21 mouse cellular contexts compared by ENCODE assay signal in the genomic region with DNA sequence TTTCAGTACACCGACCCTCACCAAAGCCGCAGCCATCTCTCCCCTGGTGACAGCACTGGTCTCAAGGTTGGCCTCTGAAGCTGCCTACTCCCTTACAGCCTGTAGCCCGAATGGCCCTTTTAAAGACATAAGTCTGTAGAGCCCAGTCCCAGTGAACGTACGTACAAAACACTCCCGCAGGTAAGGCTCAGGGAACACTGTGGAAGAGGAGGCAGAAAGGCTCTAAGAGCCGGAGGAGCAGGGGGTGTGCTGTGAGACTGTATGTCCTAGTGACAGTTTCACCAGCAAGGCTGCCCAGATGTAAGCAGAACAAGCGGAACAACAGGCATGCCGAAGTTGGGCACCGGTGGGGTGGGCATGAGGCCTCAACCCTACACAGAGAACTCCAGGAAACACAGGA.
"Had no signal": no experiment of that assay in that cellular context is flagged by ENCODE, and none has a peak within 500 bp of the region (broad histone marks: within the 10 kb centered on the region; RNA-seq: fewer than 3 reads in every experiment).

No protein-coding gene starts in this region.

- H3K9me3 ChIP-seq: neural tube, embryonic 13.5 days; neural tube, embryonic 15.5 days had no signal

- H3K4me3 ChIP-seq: liver, embryonic 13.5 days; liver, embryonic 15.5 days; midbrain, embryonic 10.5 days; midbrain, embryonic 12.5 days; myocyte; neural tube, embryonic 13.5 days; neural tube, embryonic 15.5 days had no signal

- H3K36me3 ChIP-seq: midbrain, embryonic 10.5 days; midbrain, embryonic 12.5 days; neural tube, embryonic 13.5 days; neural tube, embryonic 15.5 days had no signal

- ATAC-seq: midbrain, embryonic 16.5 days had no signal

- H3K4me2 ChIP-seq: liver, embryonic 13.5 days; liver, embryonic 15.5 days; lung, embryonic 14.5 days; midbrain, embryonic 12.5 days; neural tube, embryonic 13.5 days; neural tube, embryonic 15.5 days had no signal

- H3K9ac ChIP-seq: liver, embryonic 13.5 days; liver, embryonic 15.5 days; lung, embryonic 14.5 days; midbrain, embryonic 12.5 days; neural tube, embryonic 13.5 days; neural tube, embryonic 15.5 days had no signal

- H3K27me3 ChIP-seq: liver, embryonic 13.5 days; liver, embryonic 15.5 days had no signal

- H3K4me1 ChIP-seq: midbrain, embryonic 10.5 days; midbrain, embryonic 12.5 days; neural tube, embryonic 13.5 days; neural tube, embryonic 15.5 days had no signal

- DNase-seq: liver, embryonic 13.5 days; lung, adult 18-20 months; lung, embryonic 14.5 days; lung, postnatal 10 days; lung, postnatal 4 days; midbrain, embryonic 14.5 days; retina, postnatal 1 day; right cerebral cortex, adult 18-20 months; right cerebral cortex, postnatal 25 days; right cerebral cortex, postnatal 4 days; spleen, adult 18-20 months; thymus, adult 18-20 months; thymus, postnatal 14 days; thymus, postnatal 36 days had no signal

- H3K27ac ChIP-seq: liver, embryonic 13.5 days; liver, embryonic 15.5 days; midbrain, embryonic 10.5 days; midbrain, embryonic 12.5 days; neural tube, embryonic 13.5 days; neural tube, embryonic 15.5 days had no signal
